Mouse (Mus musculus) G1E (cell line): ENCODE results near the gene Mnat1.

Source experiments
- CTCF ChIP-seq: IDR thresholded peaks from 2 replicates; pipeline ENCODE4 v1.5.1; 2012; ENCODE audit warnings: low read depth, low read length, inconsistent platforms, mixed read lengths
- GATA1 ChIP-seq: IDR thresholded peaks from 2 replicates; pipeline ENCODE4 v1.6.1; 2012; ENCODE audit warnings: borderline replicate concordance, low read length, inconsistent platforms, mixed read lengths
- GATA2 ChIP-seq: IDR thresholded peaks from 2 replicates; pipeline ENCODE4 v1.6.1; 2012; ENCODE audit warnings: low read depth, low read length, inconsistent platforms, borderline replicate concordance
- TAL1 ChIP-seq: conservative IDR thresholded peaks from 2 replicates; pipeline ENCODE4 v1.6.1; 2012; ENCODE audit warnings: low read depth, low read length, inconsistent platforms, mixed read lengths

DNA sequence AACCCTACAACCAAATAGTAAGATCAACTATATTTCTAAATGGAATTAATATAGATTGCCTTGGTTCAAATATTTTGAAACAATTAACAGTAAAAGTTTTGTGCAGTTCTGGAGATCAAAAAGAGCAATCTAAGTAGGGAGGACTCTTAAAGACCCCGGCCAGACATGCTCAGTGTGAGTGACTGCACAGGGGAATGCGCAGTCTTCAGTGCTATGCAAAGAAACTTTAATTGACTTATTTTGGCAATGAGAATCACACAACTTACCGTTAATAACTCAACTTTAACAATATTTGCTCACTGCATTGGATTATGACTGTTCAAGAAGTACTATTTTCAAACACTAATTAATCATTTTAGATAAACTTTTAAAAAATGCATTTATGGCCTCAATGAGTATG is 146.0 kb downstream of the Mnat1 start:
- TF ChIP-seq CTCF: no peak
- TF ChIP-seq TAL1: no peak
- no peak for TF ChIP-seq GATA1
- TF ChIP-seq GATA2: no peak
